Mouse (Mus musculus): ENCODE data around the gene Scml4.

GRCm38 (mm10) chr10:42896621-42897020 is 36.5 kb downstream of the Scml4 start:
- TF ChIP-seq CTCF (conservative IDR thresholded peaks at IDR 0.05; ENCODE audit: low read length), result no peak
- no peak for TF ChIP-seq NANOG (IDR thresholded peaks at IDR 0.05; ENCODE audit: borderline replicate concordance, low read length)
- no peak for TF ChIP-seq POU5F1 (IDR thresholded peaks at IDR 0.05; ENCODE audit: borderline replicate concordance, low read length)

Measured in E14TG2a.4 (cell line).